Mouse (Mus musculus): ENCODE data around the gene Best3.

DNA sequence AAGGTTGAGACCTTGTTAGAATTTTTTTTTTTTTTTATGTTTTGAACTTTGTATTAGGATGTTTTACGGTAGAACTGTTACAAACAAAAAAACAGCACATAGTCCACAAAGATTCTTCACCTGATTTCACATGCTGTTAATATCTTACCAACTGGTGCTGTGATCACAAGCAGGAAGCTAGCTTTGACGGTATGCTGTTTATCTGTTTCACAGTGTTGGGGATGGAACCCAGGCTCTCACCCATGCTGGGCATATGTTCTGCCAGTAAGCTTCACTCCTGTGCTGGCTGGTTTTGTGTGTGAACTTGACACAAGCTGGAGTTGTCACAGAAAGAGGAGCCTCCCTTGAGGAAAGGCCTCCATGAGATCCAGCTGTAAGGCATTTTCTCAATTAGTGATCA lies 8.3 kb upstream of the Best3 start:
- TF ChIP-seq CTCF (IDR thresholded peaks at IDR 0.05; ENCODE audit: borderline replicate concordance, control insufficient read depth, extremely low read depth, insufficient read depth, low read length, poor library complexity): no peak
- TF ChIP-seq POLR2A (IDR thresholded peaks at IDR 0.05; ENCODE audit: control insufficient read depth, extremely low read depth, insufficient read depth, low read length, poor library complexity): no peak

All from thymus, adult 2 months (tissue).